Mouse (Mus musculus): ENCODE results near the gene Gimap9.
A peak's percentile ranks its signal among the peaks of the same experiment; 100 is the strongest.
"Not testable (repeated sequence)": the region's sequence is repeated elsewhere in the genome, so short reads cannot be mapped to it uniquely, and the experiment has no call there.

Gimap9 gene

DNA sequence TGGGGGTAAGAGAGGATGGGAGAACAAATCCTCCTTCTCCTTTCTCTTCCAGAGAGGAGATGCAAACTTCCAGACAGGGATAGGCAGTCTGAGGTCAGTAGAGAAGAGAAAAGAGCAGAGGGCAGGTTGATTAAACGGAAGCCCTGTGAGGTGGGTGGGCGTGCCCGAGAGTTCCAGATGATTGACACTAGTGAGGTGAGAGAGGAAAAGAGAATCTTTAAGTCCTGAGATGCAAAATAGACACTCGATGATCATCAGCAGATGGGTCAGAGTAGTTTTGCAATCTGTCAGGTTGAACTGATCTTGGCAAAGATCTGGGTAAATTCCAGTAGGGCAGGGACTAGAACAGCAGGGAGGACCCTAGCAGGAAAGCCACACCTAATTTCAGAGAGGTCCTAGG is 11.2 kb upstream of the Gimap9 start:
- DNase-seq (ENCODE audit: low spot score in 2 of 2), result no peak

DNA sequence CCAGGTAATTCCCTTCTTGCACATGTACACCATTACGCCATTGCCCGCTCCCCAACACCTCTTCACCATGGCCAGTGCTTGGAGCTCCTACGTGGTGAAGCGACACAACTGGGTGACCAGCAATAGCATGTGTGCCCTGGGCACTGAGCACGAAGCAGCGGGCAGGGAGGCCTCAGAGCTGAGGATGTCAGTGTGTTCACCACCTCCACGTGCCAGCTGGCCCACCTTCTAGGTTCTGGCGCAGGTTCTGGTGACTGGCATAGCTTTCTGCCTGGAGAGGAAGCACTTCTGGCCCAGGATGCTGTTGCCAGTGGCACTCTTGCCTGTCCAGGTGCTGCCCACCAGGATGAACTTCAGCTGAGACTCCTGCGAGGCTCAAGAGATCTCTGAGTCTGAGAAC is 10.5 kb upstream of the Gimap9 start:
- no peak for DNase-seq (ENCODE audit: low spot score in 2 of 2)

- no peak for DNase-seq (ENCODE audit: low spot score in 2 of 2)
These were observed 9.8 kb upstream of the Gimap9 start for GRCm38 (mm10) chr6:48666159-48666586.

- DNase-seq (ENCODE audit: low spot score in 2 of 2), result no peak
These were observed 7.9 kb upstream of the Gimap9 start for GRCm38 (mm10) chr6:48668022-48668421.

- no peak for DNase-seq (ENCODE audit: low spot score in 2 of 2)
These were observed 6.4 kb upstream of the Gimap9 start for GRCm38 (mm10) chr6:48669446-48669969.

GRCm38 (mm10) chr6:48674291-48675058 is 1.5 kb upstream of the Gimap9 start:
- no peak for DNase-seq (ENCODE audit: low spot score in 2 of 2)

DNA sequence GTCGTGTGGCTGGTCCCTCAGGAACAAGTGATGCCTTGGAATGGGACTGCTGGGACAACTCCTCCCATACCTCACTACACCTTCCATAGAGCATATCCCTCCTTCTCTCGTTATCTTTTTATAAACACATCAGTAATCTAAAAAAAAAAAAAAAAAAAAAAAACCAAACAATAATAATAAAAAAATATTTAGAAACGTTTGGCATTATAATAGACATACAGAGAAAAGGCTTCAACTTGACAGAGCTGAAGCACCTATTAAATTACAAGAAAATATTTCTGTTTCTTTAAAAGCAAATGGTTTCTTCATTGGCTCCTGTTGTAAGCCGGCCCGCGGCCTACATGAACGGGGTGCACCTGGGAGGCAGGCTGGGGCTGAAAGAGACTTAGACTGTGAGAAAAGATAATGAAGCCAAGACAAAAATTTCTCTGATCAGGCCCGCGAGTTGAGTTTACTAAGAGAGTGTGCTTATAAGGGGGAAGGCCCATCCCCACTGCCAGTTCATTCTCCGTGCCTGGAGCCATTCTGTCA is 464 bp upstream of the Gimap9 start:
- DNase-seq (ENCODE audit: low spot score in 2 of 2), result peak in 1 of 2 experiments; percentile 13

DNA sequence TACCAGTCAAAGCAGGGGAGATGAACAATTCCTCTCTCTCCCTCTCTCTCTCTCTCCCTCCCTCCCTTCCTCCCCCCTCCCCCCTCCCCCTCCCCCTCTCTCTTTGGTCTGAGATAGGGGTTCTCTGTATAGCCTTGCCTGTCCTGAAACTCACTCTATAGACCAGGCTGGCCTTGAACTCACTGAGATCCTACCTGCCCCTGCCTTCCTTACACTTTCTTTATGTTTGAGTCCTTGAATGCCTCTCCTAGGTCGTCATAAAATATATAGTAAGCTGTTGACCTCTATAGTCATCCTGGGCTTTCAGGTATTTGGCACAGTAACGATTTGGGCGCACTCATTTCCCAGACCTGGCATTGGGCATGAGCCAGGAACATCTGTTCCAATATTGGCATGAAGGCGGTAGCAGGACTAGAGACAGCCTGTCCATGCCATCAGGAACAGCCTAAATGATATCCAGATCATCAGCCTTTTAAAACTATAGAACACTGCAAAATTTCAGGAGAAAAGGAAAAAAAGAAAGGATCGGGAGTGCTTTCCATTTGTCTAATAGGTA is 1.0 kb downstream of the Gimap9 start:
- DNase-seq (ENCODE audit: low spot score in 2 of 2), result no peak

DNA sequence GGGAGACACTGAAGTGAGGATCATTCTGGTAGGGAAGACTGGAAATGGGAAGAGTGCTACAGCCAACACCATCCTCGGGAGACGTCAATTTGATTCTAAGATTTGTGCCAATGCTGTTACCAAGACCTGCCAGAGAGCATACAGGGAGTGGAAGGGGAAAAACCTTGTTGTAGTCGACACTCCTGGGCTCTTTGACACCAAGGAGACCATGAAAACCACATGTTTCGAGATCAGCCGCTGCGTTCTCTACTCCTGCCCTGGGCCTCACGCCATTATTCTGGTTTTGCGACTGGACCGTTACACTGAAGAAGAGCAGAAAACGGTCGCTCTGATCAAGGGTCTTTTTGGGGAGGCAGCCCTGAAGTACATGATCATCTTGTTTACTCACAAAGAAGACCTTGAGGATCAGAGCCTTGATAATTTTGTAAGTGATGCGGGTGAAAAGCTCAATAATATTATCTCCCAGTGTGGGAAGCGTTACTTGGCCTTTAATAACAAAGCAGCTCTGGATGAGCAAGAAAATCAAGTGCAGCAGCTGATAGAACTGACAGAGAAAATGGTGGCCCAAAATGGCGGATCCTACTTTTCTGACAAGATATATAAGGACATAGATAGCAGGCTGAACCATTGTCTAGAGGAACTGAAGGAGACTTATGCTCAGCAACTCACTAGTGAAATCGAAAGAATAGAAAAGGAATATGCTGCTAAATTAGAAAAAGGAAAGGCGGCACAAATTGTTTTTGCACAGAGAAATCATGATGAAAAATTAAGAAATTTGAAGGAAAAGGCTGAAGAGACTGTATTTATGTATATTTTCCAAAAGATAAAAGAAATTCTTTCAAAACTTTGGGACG is 1.8 kb downstream of the Gimap9 start:
- no peak for DNase-seq (ENCODE audit: low spot score in 2 of 2)

DNA sequence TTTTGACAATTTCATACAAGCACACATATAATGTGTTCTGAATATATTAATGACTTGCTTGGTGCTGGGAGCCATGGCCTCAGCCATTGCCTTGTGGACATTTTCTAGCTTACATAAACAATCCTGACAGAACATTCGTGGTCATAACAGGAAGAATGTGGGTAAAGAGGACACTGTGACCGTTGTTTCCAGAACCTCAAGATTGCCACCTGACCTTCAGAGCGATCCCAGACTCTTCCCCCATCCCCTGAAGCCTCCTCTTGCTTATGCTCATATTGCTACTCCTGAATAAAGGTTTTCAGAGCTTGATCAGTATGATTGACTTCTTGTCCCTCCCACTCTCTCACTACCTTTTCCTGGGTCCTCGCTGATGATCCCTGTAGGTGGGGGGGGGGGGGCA is 2.5 kb downstream of the Gimap9 start:
- DNase-seq (ENCODE audit: low spot score in 2 of 2), result no peak

DNA sequence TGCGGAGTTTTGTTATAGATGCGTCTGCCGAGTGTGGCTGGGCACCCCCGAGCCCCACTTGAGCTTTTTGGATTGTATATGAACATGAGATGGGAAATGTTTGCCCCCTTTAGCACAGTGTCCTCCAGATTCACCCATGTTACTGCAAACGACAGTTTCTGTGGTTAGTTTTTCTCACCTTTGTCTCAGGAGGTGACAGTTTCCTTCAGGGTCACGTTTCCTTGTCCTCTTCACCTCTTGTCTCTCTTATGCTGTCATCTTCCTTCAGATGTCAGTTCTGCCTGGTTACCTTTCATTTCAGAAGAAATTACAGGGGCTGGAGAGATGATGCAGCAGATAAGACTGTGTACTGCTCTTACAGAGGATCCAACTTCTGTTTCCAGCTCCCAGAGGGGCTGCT is 3.8 kb downstream of the Gimap9 start:
- no peak for DNase-seq (ENCODE audit: low spot score in 2 of 2)

- no peak for DNase-seq (ENCODE audit: low spot score in 2 of 2)
These were observed 4.5 kb downstream of the Gimap9 start for GRCm38 (mm10) chr6:48680421-48680820.

- DNase-seq (ENCODE audit: low spot score in 2 of 2), result no peak
These were observed 5.7 kb downstream of the Gimap9 start for GRCm38 (mm10) chr6:48681472-48682090.

DNA sequence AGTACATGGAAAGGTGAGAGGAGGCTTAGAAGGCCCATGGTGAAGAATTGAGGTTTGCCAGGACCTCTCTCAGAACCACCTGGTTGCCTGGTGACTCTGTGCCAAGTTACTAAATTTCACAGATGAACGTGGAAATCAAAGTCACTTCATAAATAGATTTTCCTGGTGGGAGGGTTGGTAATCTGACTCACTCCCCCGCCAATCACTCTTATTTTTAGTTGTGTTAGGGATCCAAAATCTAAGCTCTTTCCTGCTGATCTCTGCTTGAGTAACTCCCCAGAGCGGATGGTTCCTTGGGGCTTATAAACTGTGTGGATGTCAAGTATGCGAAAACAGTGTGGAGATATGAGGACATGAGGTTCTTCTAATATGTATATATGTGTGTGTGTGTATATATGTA is 6.3 kb downstream of the Gimap9 start:
- DNase-seq (ENCODE audit: low spot score in 2 of 2), result no peak

DNA sequence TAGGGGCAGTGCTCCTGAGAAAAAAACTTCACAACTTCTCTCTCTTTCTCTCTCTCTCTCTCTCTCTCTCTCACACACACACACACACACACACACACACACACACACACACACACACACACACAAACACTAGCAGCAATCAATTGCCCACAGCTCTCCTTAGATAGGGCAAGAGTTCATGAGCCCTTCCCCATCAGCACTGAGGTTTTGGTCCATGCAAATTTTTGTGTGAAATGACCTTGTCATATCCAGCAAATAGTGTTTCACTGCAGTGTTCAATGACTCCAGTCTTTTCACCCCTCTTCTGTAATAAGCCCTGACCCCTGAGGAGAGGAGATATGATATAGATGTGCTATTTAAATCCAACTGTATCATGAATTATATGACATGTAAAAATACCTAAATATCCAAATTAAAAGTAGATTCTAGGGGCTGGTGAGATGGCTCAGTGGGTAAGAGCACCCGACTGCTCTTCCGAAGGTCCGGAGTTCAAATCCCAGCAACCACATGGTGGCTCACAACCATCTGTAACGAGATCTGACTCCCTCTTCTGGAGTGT is 7.4 kb downstream of the Gimap9 start:
- not testable (repeated sequence) for DNase-seq (ENCODE audit: low spot score in 2 of 2)

- no peak for DNase-seq (ENCODE audit: low spot score in 2 of 2)
These were observed 8.4 kb downstream of the Gimap9 start, which contains the start of gene Gimap4 for GRCm38 (mm10) chr6:48684319-48684718. Gene Gimap4 (plus strand): TSS chr6:48684549.

DNA sequence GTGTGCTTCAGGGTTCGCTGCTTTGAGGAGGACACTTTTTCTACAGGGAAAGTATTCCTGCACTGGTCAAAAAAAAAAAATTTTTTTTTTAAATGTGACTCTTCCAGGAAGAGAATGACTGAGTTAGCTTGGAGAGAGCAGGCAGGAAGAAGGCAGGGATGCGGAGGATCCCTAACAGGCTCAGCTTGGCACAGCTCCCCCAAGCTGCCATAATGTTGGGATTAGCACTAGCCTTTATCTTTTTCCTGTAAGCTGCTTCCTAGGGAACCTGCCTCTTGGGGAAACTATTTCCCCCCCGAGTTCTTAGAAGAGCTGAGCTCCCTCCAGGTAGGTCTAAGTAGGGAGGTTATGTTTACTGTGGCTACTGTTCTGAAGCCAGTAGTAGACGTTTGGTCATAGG is 8.9 kb downstream of the Gimap9 start:
- DNase-seq (ENCODE audit: low spot score in 2 of 2), result no peak

GRCm38 (mm10) chr6:48685251-48685650 is 9.3 kb downstream of the Gimap9 start:
- DNase-seq (ENCODE audit: low spot score in 2 of 2), result no peak

- no peak for DNase-seq (ENCODE audit: low spot score in 2 of 2)
These were observed 10.1 kb downstream of the Gimap9 start for GRCm38 (mm10) chr6:48685694-48686665.

- no peak for DNase-seq (ENCODE audit: low spot score in 2 of 2)
These were observed 11.1 kb downstream of the Gimap9 start for GRCm38 (mm10) chr6:48687077-48687476.

Measured in urinary bladder, adult 18-20 months (tissue).